Mouse (Mus musculus): ENCODE measurements around the gene St3gal5.

- no peak for TF ChIP-seq CTCF (IDR thresholded peaks at IDR 0.05; ENCODE audit: low read depth, low read length)
- no peak for TF ChIP-seq POLR2A (IDR thresholded peaks at IDR 0.05; ENCODE audit: insufficient read depth, low read length)
Measured at GRCm38 (mm10) chr6:72113093-72113702, 15.8 kb downstream of the St3gal5 start.
